Mouse (Mus musculus): ENCODE results near the gene Ckmt1. TPM values are rescaled to one million over a fixed set of nuclear protein-coding genes. Genes with fewer than 3 reads are reported as not detected.

Ckmt1 gene
- polyA plus RNA-seq (2012; rRNA removed), result 36.4 and 55.0 TPM in 2 replicates

- no peak for TF ChIP-seq CTCF (IDR thresholded peaks at IDR 0.05; ENCODE audit: insufficient read depth, low read length)
- TF ChIP-seq POLR2A (IDR thresholded peaks at IDR 0.05; ENCODE audit: borderline replicate concordance, extremely low read depth, low read depth, low read length), result no peak
- DNase-seq, result peak; percentile 20
- H3K4me1 ChIP-seq (ENCODE audit: control insufficient read depth, insufficient read depth, low read length), result peaks cover 6% of the 10 kb centered on the region; the same call in 1 of the 2 replicates
- WGBS, result 35% methylated on average over 5 of the region's 5 CpGs
- H3K4me3 ChIP-seq (replicated peaks; ENCODE audit: extremely low read depth, low read depth, low read length), result peak within 1 kb of the TSS; percentile 39
Observed at GRCm38 (mm10) chr2:121357494-121357893, at the start of gene Ckmt1. Gene Ckmt1 (plus strand): TSS chr2:121357714.

GRCm38 (mm10) chr2:121308997-121309416 lies 48.5 kb upstream of the Ckmt1 start:
- 0 out of 2 replicates have a peak, but pooled peaks have one; percentile 12 for TF ChIP-seq POLR2A (IDR thresholded peaks at IDR 0.05; ENCODE audit: borderline replicate concordance, extremely low read depth, low read depth, low read length)
- no peak for TF ChIP-seq CTCF (IDR thresholded peaks at IDR 0.05; ENCODE audit: insufficient read depth, low read length)
- H3K4me1 ChIP-seq (ENCODE audit: control insufficient read depth, insufficient read depth, low read length), result peaks cover 2% of the 10 kb centered on the region; the same call in 1 of the 2 replicates
- H3K4me3 ChIP-seq (replicated peaks; ENCODE audit: extremely low read depth, low read depth, low read length), result peak overlapping the region; percentile 47
- WGBS, result 19% methylated on average over 5 of the region's 5 CpGs
- peak; percentile 15 for DNase-seq

- WGBS, result 72% methylated on average over 8 of the region's 8 CpGs
- TF ChIP-seq CTCF (IDR thresholded peaks at IDR 0.05; ENCODE audit: insufficient read depth, low read length) (no peak), POLR2A (IDR thresholded peaks at IDR 0.05; ENCODE audit: borderline replicate concordance, extremely low read depth, low read depth, low read length) (no peak)
- no peak overlapping the region for H3K4me3 ChIP-seq (replicated peaks; ENCODE audit: extremely low read depth, low read depth, low read length)
- DNase-seq, result no peak
- H3K4me1 ChIP-seq (ENCODE audit: control insufficient read depth, insufficient read depth, low read length), result no peaks in the 10 kb centered on the region
Observed at GRCm38 (mm10) chr2:121316278-121316677, 41.2 kb upstream of the Ckmt1 start.

GRCm38 (mm10) chr2:121323041-121323440 lies 34.5 kb upstream of the Ckmt1 start:
- TF ChIP-seq CTCF (IDR thresholded peaks at IDR 0.05; ENCODE audit: insufficient read depth, low read length) (no peak), POLR2A (IDR thresholded peaks at IDR 0.05; ENCODE audit: borderline replicate concordance, extremely low read depth, low read depth, low read length) (no peak)
- H3K4me1 ChIP-seq (ENCODE audit: control insufficient read depth, insufficient read depth, low read length), result no peaks in the 10 kb centered on the region
- WGBS, result 91% methylated on average over 10 of the region's 10 CpGs
- no peak overlapping the region for H3K4me3 ChIP-seq (replicated peaks; ENCODE audit: extremely low read depth, low read depth, low read length)
- no peak for DNase-seq

GRCm38 (mm10) chr2:121323693-121324470 lies 33.6 kb upstream of the Ckmt1 start:
- TF ChIP-seq POLR2A (IDR thresholded peaks at IDR 0.05; ENCODE audit: borderline replicate concordance, extremely low read depth, low read depth, low read length), result no peak
- no peak for TF ChIP-seq CTCF (IDR thresholded peaks at IDR 0.05; ENCODE audit: insufficient read depth, low read length)
- WGBS, result 73% methylated on average over 10 of the region's 10 CpGs
- H3K4me1 ChIP-seq (ENCODE audit: control insufficient read depth, insufficient read depth, low read length), result no peaks in the 10 kb centered on the region
- no peak for DNase-seq
- H3K4me3 ChIP-seq (replicated peaks; ENCODE audit: extremely low read depth, low read depth, low read length), result no peak overlapping the region

GRCm38 (mm10) chr2:121329492-121329891 lies 28.0 kb upstream of the Ckmt1 start:
- no peak for TF ChIP-seq CTCF (IDR thresholded peaks at IDR 0.05; ENCODE audit: insufficient read depth, low read length)
- no peak for TF ChIP-seq POLR2A (IDR thresholded peaks at IDR 0.05; ENCODE audit: borderline replicate concordance, extremely low read depth, low read depth, low read length)
- no peak for DNase-seq
- no peaks in the 10 kb centered on the region for H3K4me1 ChIP-seq (ENCODE audit: control insufficient read depth, insufficient read depth, low read length)
- 84% methylated on average over 2 of the region's 2 CpGs for WGBS
- H3K4me3 ChIP-seq (replicated peaks; ENCODE audit: extremely low read depth, low read depth, low read length), result no peak overlapping the region

- no peak for DNase-seq
- H3K4me3 ChIP-seq (replicated peaks; ENCODE audit: extremely low read depth, low read depth, low read length), result no peak overlapping the region
Observed at GRCm38 (mm10) chr2:121339057-121339456, 18.5 kb upstream of the Ckmt1 start.

GRCm38 (mm10) chr2:121353156-121353555 lies 4.4 kb upstream of the Ckmt1 start:
- Histone ChIP-seq H3K4me1 (ENCODE audit: control insufficient read depth, insufficient read depth, low read length) (peaks cover 6% of the 10 kb centered on the region; the same call in 1 of the 2 replicates), H3K4me3 (replicated peaks; ENCODE audit: extremely low read depth, low read depth, low read length) (no peak overlapping the region)
- WGBS, result 58% methylated on average over 8 of the region's 8 CpGs
- no peak for DNase-seq
- no peak for TF ChIP-seq POLR2A (IDR thresholded peaks at IDR 0.05; ENCODE audit: borderline replicate concordance, extremely low read depth, low read depth, low read length)
- TF ChIP-seq CTCF (IDR thresholded peaks at IDR 0.05; ENCODE audit: insufficient read depth, low read length), result no peak

More at GRCm38 (mm10) chr2:121339057-121339456, 18.5 kb upstream of the Ckmt1 start:
- TF ChIP-seq CTCF (IDR thresholded peaks at IDR 0.05; ENCODE audit: insufficient read depth, low read length) (no peak), POLR2A (IDR thresholded peaks at IDR 0.05; ENCODE audit: borderline replicate concordance, extremely low read depth, low read depth, low read length) (no peak)
- H3K4me1 ChIP-seq (ENCODE audit: control insufficient read depth, insufficient read depth, low read length), result no peaks in the 10 kb centered on the region

GRCm38 (mm10) chr2:121354378-121354777 lies 3.1 kb upstream of the Ckmt1 start:
- no peak for TF ChIP-seq CTCF (IDR thresholded peaks at IDR 0.05; ENCODE audit: insufficient read depth, low read length)
- TF ChIP-seq POLR2A (IDR thresholded peaks at IDR 0.05; ENCODE audit: borderline replicate concordance, extremely low read depth, low read depth, low read length), result no peak
- Histone ChIP-seq H3K4me1 (ENCODE audit: control insufficient read depth, insufficient read depth, low read length) (peaks cover 6% of the 10 kb centered on the region; the same call in 1 of the 2 replicates), H3K4me3 (replicated peaks; ENCODE audit: extremely low read depth, low read depth, low read length) (peak overlapping the region; percentile 84)
- no peak for DNase-seq
- WGBS, result 1% methylated on average over 6 of the region's 6 CpGs
